Mouse (Mus musculus) myocyte (in vitro differentiated cells): Measurements from ENCODE around the gene Eps8. TPM values are rescaled to one million over a fixed set of nuclear protein-coding genes. Genes with fewer than 3 reads are reported as not detected.

ENCODE experiments used
- H3K27me3 ChIP-seq: one replicate; pipeline ENCODE4 v1.6.1; 2011; ENCODE audit not compliant: control insufficient read depth, insufficient read depth, insufficient read length
- H3K36me3 ChIP-seq: one replicate; pipeline ENCODE4 v1.6.1; 2011; ENCODE audit not compliant: control insufficient read depth, insufficient read depth
- H3K4me2 ChIP-seq: one replicate; pipeline ENCODE4 v1.6.1; 2011; ENCODE audit warnings: low read depth, control low read depth
- H3K4me3 ChIP-seq: one replicate; pipeline ENCODE4 v1.5.1; 2011; ENCODE audit warnings: mild to moderate bottlenecking, control low read depth, moderate library complexity
- H3K79me2 ChIP-seq: one replicate; pipeline ENCODE4 v1.6.1; 2011; ENCODE audit not compliant: control insufficient read depth, insufficient read depth
- H3ac ChIP-seq: one replicate; pipeline ENCODE4 v1.6.1; 2011; ENCODE audit not compliant: control insufficient read depth, insufficient read length
- CEBPB ChIP-seq: IDR thresholded peaks from 2 replicates; pipeline ENCODE4 v1.6.1; 2011; ENCODE audit warnings: mild to moderate bottlenecking, moderate library complexity; ENCODE audit not compliant: poor library complexity, insufficient read depth, severe bottlenecking
- E2F4 ChIP-seq: IDR thresholded peaks from one replicate; pipeline ENCODE4 v1.6.1; 2011; ENCODE audit warnings: mild to moderate bottlenecking, control low read depth, moderate library complexity; ENCODE audit not compliant: insufficient read depth
- MAX ChIP-seq: IDR thresholded peaks from one replicate; pipeline ENCODE4 v1.6.1; 2011; ENCODE audit warnings: low read depth, mild to moderate bottlenecking, control low read depth
- MYOD1 ChIP-seq, 3 experiments: IDR thresholded peaks; one replicate each; pipeline ENCODE4 v1.6.1; 2011; ENCODE audit warnings: control low read depth in 2 of 3, low read depth in 2 of 3, mild to moderate bottlenecking in 2 of 3, moderate library complexity in 1 of 3; ENCODE audit not compliant: insufficient read length in 2 of 3, control insufficient read depth in 1 of 3
- MYOG ChIP-seq, 3 experiments: IDR thresholded peaks; one replicate each; pipeline ENCODE4 v1.6.1; 2011; ENCODE audit warnings: control low read depth in 2 of 3, low read depth in 2 of 3, mild to moderate bottlenecking in 2 of 3; ENCODE audit not compliant: insufficient read length in 2 of 3, control insufficient read depth in 1 of 3, insufficient read depth in 1 of 3
- POLR2A ChIP-seq: IDR thresholded peaks from one replicate; pipeline ENCODE4 v1.6.1; 2011; ENCODE audit warnings: low read depth, mild to moderate bottlenecking, control low read depth, moderate library complexity; ENCODE audit not compliant: insufficient read length
- POLR2AphosphoS2 ChIP-seq: IDR thresholded peaks from one replicate; pipeline ENCODE4 v1.6.1; 2011; ENCODE audit warnings: low read depth, control low read depth; ENCODE audit not compliant: insufficient read length
- REST ChIP-seq: IDR thresholded peaks from one replicate; pipeline ENCODE4 v1.6.1; 2011; ENCODE audit warnings: mild to moderate bottlenecking, control low read depth, moderate library complexity; ENCODE audit not compliant: insufficient read depth, insufficient read length
- SRF ChIP-seq: IDR thresholded peaks from one replicate; pipeline ENCODE4 v1.6.1; 2011; ENCODE audit warnings: low read depth; ENCODE audit not compliant: control insufficient read depth, insufficient read length
- TCF12 ChIP-seq: IDR thresholded peaks from one replicate; pipeline ENCODE4 v1.6.1; 2011; ENCODE audit warnings: mild to moderate bottlenecking, control low read depth; ENCODE audit not compliant: poor library complexity, insufficient read depth, severe bottlenecking
- TCF3 ChIP-seq: IDR thresholded peaks from one replicate; pipeline ENCODE4 v1.6.1; 2011; ENCODE audit warnings: low read depth, control low read depth; ENCODE audit not compliant: insufficient read length
- USF1 ChIP-seq: IDR thresholded peaks from one replicate; pipeline ENCODE4 v1.6.1; 2011; ENCODE audit warnings: low read depth, mild to moderate bottlenecking, control low read depth, moderate library complexity
- polyA plus RNA-seq: library from polyadenylated mRNA; unstranded; fragments of >200 nt; fragmentation: generic; extraction: Trizol; gene quantifications from one replicate; pipeline ENCODE4 v1.2.1, GENCODE M21; 2012; ENCODE audit warnings: missing spikeins

Eps8 gene
- polyA plus RNA-seq, 1 experiment, result 12.4 TPM

DNA sequence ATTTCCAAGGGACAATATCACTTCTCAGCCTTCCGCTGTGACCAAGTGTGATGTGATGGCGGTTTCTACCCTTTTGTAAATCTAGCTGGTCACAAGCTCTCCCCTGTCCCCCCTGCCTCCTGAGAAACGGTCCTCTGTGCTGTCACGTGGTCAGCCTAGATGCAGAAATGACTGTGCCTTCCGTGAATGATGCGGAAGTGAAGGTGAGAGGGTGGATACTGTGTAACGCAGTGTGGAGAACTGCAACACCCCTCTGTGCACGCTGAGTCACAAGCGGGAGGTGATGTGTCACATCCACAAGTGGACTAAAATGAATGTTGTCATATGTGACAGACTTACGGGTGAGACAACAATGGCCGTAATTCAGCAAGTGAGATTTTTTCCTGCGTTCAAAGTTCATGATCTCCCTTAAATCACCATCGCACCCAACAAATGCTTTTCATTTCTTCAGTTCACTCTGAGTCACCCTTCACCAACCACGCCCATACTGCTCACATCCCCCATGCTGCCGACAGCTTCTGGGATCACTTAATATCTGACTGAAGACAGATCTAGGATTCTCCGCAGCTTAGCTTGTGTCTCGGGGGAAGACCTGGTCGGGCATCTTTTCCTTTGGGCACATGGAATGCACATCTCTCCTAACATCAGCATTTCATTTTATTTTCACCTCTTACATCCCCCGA is 72.3 kb downstream of the Eps8 start:
- peak overlapping the region; percentile 17 for H3K4me3 ChIP-seq

DNA sequence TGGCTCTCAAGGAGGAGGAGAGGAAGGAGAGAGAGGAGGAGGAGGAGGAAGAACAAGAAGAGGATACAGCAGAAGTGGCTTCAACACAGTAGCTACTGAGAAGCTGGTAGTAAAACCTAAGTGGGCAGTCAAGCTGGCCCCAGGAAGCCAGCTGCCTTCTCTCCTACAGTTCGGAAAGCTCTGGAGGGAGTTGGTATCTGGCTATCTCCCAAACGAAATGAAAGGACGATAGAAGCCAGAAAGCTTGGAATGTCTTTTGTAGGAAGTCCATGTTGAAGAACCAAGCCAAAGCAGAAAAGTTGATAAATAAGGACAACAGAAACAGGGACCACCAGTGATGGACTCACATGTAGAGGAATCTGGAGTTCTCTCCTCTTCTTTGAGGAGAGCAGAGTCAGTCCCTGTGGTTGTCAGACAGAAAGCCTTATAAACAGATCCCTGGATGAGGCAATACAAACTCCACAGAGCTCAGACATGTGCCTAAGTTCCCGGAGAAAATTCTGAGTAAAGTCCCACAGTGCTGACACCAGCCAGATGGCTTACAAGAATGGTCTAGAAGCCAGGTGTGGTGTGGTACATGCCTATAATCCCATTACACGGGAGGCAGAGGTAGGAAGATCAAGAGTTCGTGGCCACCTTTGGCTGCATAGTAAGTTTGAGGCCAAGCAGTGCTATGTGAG is 73.2 kb downstream of the Eps8 start:
- Histone ChIP-seq H3K27me3 (no peaks in the 10 kb centered on the region), H3K36me3 (no peaks in the 10 kb centered on the region), H3K4me2 (peak overlapping the region; percentile 85), H3K79me2 (no peaks in the 10 kb centered on the region), H3K4me3 (peak overlapping the region; percentile 17), H3ac (no peak overlapping the region)
- TF ChIP-seq POLR2A (no peak), TCF3 (no peak), E2F4 (no peak), POLR2AphosphoS2 (no peak), CEBPB (no peak), MAX (no peak)

More for the DNA sequence above, 72.3 kb downstream of the Eps8 start:
- TF ChIP-seq TCF12 (no peak), USF1 (peak; percentile 93), MYOD1 (IDR thresholded peaks at IDR 0.05; ENCODE audit: control insufficient read depth in 1 of 3, insufficient read length in 2 of 3, low read depth in 2 of 3) (no peak), TCF3 (no peak), POLR2A (peak; percentile 58), POLR2AphosphoS2 (peak; percentile 43), CEBPB (peak; percentile 51), REST (no peak), SRF (no peak), MAX (peak; percentile 41), E2F4 (no peak), MYOG (IDR thresholded peaks at IDR 0.05; ENCODE audit: control insufficient read depth in 1 of 3, insufficient read depth in 1 of 3, insufficient read length in 2 of 3, low read depth in 2 of 3) (no peak)
- Histone ChIP-seq H3K36me3 (no peaks in the 10 kb centered on the region), H3ac (no peak overlapping the region), H3K4me2 (peak overlapping the region; percentile 85), H3K79me2 (no peaks in the 10 kb centered on the region), H3K27me3 (no peaks in the 10 kb centered on the region)

DNA sequence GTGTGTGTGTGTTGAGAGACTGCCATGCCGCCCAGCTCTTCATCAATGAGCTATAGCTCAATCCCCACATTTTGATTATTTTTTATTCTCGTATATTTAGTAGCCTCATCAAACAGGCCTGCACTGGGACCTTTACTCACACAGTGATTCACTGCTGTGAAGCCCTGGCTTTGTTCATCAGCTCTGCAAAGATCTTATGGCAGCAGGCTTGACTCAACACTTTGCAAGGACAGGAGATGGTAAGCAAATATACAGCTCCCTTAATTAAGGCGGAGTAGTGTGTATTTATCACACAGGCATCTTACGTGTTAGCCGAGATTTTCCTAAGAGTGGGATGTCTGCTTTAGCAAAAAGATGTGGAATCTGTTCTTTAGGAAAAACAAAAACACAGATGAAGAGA is 74.2 kb downstream of the Eps8 start:
- TF ChIP-seq REST (no peak), TCF3 (no peak), TCF12 (no peak)

DNA sequence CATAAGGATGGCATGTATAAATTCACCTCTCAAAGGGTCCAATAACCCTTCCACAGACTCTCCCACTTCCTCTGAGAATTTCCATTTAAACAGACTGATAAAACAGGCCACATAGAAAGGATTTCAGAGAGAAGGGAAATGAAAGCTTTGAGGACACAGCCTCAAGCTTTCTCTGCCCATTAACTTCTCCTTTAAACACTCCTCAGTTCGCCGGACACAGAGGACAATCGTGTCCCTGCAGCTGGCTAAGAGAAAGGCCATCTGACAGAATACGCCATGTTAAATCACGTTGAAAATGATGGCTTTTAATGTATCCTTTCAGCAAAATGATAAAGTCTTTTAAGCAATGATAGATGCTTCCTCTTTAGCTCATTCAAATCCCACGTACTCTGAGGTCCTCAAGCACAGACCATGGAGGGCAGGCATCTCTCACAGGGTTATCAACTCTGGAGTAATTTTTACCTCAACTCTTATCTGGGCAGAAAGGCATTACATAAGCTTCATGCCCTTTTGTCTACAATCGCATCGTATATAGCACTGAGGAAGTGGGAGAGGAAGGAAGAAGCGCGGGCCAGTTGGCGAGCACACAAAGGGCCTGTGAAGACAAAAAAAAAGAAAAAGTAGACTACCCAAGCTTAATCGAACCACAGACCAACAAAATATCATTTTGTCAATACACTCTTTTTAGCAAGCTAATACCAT is 77.9 kb downstream of the Eps8 start:
- H3K4me3 ChIP-seq, result no peak overlapping the region
- H3K79me2 ChIP-seq, result no peaks in the 10 kb centered on the region
- no peaks in the 10 kb centered on the region for H3K36me3 ChIP-seq
- H3K4me2 ChIP-seq, result no peak overlapping the region
- no peak for TF ChIP-seq SRF
- no peak overlapping the region for H3ac ChIP-seq
- H3K27me3 ChIP-seq, result no peaks in the 10 kb centered on the region

More for the DNA sequence above, 74.2 kb downstream of the Eps8 start:
- no peaks in the 10 kb centered on the region for H3K27me3 ChIP-seq
- no peak overlapping the region for H3ac ChIP-seq
- no peaks in the 10 kb centered on the region for H3K79me2 ChIP-seq
- no peak overlapping the region for H3K4me2 ChIP-seq
- no peak overlapping the region for H3K4me3 ChIP-seq
- no peaks in the 10 kb centered on the region for H3K36me3 ChIP-seq

DNA sequence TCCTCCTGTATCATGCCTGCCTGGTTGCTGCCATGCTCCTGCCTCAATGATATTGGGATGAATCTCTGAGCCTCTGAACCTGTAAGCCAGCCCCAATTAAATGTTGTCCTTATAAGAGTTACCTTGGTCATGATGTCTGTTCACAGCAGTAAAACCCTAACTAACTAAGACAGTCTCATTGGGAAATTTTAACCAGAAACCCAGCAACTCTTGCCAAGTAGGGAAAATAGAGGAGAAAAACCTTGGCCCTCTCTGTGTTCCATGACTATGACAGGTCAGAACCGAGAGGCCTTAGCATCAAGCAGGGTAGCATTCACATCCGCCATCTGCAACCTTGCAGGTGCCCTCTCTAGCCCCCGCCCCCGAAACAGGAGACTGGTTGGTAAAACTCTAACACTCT is 78.6 kb downstream of the Eps8 start:
- no peak for TF ChIP-seq POLR2AphosphoS2
- TF ChIP-seq TCF12, result no peak
- TF ChIP-seq POLR2A, result no peak
- no peak for TF ChIP-seq MAX
- TF ChIP-seq SRF, result no peak

More for the DNA sequence above, 78.6 kb downstream of the Eps8 start:
- no peak overlapping the region for H3K4me3 ChIP-seq
- no peak overlapping the region for H3ac ChIP-seq
- no peak overlapping the region for H3K4me2 ChIP-seq
- no peaks in the 10 kb centered on the region for H3K79me2 ChIP-seq
- no peaks in the 10 kb centered on the region for H3K36me3 ChIP-seq
- no peaks in the 10 kb centered on the region for H3K27me3 ChIP-seq
